Mouse (Mus musculus): ENCODE data around the gene Sema3d.

Sema3d gene

GRCm38 (mm10) chr5:12499037-12499436, 115.9 kb downstream of the Sema3d start:
- DNase-seq (ENCODE audit: low read depth, low spot score) = no peak

DNA sequence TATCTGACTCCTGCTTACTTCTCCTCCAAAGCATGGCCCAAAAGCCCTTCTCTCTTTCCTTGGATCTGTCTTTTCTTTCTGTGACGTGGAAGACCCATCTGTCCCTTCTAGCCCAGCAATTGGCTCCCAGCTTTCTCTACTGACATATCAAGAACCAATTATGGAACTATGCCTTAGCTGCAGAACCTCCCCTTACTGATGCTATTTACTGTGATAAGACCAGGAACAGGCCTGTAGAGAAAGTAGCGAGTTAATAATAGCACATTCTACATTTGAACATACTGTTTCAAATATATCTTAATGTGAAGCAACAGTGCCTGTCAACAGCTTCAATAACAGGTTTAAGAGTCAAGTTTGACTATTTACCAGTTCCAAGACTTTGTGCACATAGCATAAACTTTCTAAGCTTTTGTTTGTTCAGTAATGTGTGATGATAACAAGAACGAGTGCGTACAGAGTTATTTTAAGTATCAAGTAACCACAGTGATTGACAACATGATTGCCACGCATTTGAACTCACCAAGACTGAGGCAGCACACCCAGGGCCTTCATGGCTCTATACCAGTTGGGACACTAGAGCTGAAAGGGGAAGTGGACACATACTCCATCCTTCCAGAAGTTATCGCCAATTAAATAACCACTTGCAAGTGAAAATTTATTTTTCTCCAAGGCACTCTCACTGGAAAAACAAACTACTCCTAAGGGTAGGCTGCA, 116.8 kb downstream of the Sema3d start:
- no peak for DNase-seq (ENCODE audit: low read depth, low spot score)

GRCm38 (mm10) chr5:12512471-12512870, 129.3 kb downstream of the Sema3d start:
- DNase-seq (ENCODE audit: low read depth, low spot score) = no peak

DNA sequence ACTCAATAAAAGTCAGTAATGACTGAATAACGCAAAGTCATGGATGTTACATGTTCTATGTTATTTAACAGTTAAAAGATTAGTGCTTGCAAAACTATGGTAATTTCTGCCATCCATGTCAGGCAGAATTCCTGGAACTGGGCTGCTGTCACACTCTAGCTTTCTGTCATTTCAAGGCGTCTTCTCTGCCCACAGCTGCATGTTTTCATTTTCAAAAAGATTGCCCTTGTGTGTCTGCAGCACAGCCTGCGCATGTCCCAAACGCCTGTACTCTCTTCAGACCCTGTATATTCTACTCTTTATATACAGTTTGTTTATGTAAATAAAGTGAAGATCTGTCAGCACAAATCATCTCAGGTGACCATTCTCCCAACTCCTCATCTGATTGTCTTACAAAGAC, 132.1 kb downstream of the Sema3d start:
- DNase-seq (ENCODE audit: low read depth, low spot score) = no peak

DNA sequence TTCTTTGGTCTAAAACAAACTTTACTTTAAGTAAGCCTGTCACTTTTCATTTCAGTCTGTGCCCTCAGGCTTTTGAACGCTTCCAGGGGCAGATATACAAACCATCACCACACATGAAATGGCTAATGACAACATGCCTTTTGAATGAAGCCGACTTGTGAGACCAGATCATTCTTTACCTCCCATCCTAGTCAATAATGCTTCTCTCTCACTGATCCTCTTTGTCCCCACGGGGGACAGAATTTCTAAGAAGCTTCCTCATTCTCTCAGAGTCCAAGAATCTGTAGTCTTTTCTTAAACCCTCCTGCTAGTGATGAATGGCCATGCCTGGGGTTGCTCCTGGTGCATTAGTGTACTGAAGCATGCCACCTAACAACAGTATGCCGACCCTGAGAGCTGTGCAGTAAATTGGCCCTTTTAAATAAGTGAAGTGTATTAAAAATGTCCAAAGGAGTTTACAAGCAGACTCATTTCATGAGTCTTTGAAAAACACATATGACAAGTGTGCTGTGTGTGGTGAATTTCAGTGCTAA, 142.1 kb downstream of the Sema3d start:
- DNase-seq (ENCODE audit: low read depth, low spot score) = no peak

DNA sequence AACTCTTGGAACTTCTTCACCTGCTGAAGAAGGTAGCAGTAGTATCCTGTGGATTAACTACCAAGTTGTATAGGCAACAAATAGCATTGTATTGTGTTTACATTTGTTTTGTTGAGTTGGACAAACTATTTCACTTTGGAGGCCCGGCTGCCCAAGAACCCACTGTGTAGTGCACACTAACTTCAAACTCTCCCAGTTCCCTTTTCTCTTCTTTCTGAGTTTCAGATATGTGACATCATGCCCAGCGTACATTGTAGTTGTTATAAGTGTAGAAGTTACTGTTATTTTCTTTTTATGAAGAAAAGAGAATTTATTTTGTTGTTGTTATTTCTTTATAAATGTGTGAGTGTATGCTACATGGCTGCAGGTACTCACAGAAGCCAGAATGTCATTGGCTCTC, 145.4 kb downstream of the Sema3d start:
- no peak for DNase-seq (ENCODE audit: low read depth, low spot score)

- DNase-seq (ENCODE audit: low read depth, low spot score) = no peak
Measured at GRCm38 (mm10) chr5:12529771-12530170, 146.6 kb downstream of the Sema3d start.

DNA sequence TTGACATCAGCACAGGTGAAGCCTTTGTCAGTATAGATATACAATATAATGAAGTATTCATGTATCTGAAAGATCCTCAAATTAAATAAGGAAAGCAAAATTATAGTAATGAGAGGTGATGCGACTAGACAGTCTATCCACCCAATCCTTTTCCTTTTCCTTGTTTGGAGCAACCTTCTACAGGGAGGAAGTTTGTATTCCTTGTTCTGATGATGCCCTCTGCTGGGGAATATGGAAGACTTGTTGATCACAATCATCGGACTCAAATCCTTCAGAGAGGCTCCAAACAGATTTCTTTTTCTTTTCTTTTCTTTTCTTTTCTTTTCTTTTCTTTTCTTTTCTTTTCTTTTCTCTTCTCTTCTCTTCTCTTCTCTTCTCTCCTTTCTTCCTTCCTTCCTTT, 158.1 kb downstream of the Sema3d start:
- no peak for DNase-seq (ENCODE audit: low read depth, low spot score)

- no peak for DNase-seq (ENCODE audit: low read depth, low spot score)
Measured at GRCm38 (mm10) chr5:12549046-12549669, 166.0 kb downstream of the Sema3d start.

DNA sequence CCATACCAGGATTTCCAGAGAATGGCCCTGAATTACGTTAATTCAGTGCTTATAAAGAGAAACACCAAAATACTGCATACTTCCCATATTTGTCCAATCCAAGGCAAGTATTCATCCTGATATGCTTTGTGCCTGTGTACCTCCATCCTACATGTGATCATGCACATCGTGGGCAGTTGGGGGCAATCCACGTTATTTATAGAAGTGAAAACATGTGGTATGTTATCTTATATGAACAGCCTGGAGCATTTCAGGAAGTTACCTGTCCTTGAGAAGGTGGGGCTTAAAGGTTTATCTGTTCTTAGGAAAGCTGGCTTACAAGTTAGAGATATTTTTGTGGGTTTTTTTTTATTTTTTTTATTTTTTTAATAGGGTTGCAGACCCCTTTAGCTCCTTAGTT, 172.2 kb downstream of the Sema3d start:
- no peak for DNase-seq (ENCODE audit: low read depth, low spot score)

- no peak for DNase-seq (ENCODE audit: low read depth, low spot score)
Measured at GRCm38 (mm10) chr5:12557889-12558288, 174.7 kb downstream of the Sema3d start.

DNA sequence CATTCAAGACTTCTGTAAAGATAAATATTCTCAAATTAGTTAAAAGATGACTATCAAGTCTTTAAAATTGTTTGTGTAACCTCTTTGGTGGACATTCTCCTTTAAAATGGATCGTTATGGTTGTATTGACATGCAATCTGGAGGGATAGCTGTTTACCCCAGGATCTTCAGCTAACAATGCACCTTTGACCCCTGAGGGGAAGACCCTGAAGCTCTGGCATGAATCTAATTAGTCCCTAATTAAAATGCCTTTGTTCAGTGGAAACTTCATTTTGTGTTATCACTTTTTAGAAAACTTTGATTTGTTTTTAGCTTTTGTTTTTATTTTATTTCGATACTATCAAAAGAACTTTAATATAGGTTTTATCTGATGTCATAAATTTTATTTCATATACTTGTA, 178.6 kb downstream of the Sema3d start:
- DNase-seq (ENCODE audit: low read depth, low spot score) = no peak

DNA sequence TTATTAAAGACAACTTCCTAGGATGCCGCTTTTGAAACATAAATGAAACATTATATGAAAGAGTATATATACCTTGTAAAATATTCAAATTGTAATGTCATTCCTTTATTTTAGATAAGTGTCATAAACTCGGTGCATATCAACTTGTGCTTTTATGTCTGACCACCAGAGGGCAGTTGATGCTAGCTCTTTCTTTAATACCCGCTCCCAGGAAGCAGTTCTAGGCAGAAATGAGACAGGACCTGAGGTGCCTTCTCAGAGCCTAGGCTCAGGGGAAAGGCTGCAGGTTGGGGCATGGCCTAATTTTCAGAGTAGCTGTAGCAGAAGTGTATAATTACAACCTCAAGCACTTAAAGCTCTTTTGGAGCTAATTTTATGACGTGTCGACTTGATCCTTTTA, 179.0 kb downstream of the Sema3d start:
- peak; percentile 49 for DNase-seq (ENCODE audit: low read depth, low spot score)

GRCm38 (mm10) chr5:12563132-12563531, 179.9 kb downstream of the Sema3d start:
- DNase-seq (ENCODE audit: low read depth, low spot score) = no peak

GRCm38 (mm10) chr5:12564602-12565220, 181.5 kb downstream of the Sema3d start:
- DNase-seq (ENCODE audit: low read depth, low spot score) = no peak

- no peak for DNase-seq (ENCODE audit: low read depth, low spot score)
Measured at GRCm38 (mm10) chr5:12566568-12566967, 183.4 kb downstream of the Sema3d start.

DNA sequence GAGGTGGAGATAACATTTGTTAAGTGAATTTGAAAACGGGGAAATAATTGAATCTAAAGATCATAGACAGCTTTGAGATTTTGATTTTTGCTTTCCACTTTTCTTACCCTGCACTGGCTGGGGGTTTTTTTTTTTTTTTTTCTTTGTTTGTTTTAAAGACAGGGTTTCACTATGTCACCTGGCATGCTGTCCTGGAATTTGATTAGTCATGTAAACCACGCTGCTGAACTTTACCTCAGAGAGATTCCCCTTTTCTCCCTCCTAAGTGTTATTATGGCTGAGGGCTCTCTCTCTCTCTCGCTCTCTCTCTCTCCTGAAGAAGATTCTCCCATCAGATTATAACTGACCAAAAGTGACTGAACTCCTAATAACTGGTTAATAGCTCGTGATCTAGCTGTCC, 191.4 kb downstream of the Sema3d start:
- no peak for DNase-seq (ENCODE audit: low read depth, low spot score)

DNA sequence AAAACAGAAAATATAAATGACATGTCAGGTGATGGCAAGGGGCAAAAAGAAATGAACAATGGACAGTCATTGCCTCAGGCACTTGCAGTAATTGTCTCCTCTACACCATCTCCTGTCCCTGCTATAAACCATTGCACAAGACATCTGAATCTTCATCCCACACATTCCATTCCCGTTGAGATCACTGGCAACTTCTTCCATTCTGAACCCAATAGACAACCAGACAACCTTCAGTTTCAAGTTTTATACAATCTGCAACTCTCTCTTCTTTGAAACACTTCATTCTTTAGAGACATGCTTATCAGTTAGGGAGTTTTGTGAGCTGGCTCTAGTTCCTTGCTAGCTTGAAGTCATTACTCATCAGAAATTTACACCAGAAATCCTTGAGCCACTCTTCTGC, 192.1 kb downstream of the Sema3d start:
- no peak for DNase-seq (ENCODE audit: low read depth, low spot score)

- DNase-seq (ENCODE audit: low read depth, low spot score) = no peak
Measured at GRCm38 (mm10) chr5:12579752-12580151, 196.6 kb downstream of the Sema3d start.

- no peak for DNase-seq (ENCODE audit: low read depth, low spot score)
Measured at GRCm38 (mm10) chr5:12582540-12582939, 199.4 kb downstream of the Sema3d start.

- no peak for DNase-seq (ENCODE audit: low read depth, low spot score)
Measured at GRCm38 (mm10) chr5:12583293-12583834, 200.2 kb downstream of the Sema3d start.

GRCm38 (mm10) chr5:12584886-12585285, 201.7 kb downstream of the Sema3d start:
- DNase-seq (ENCODE audit: low read depth, low spot score) = no peak

Data from embryo, embryonic 11.5 days (tissue).